Mouse (Mus musculus) midbrain, embryonic 13.5 days (tissue): ENCODE results near the gene Gm14214. TPM values are rescaled to one million over a fixed set of nuclear protein-coding genes. Genes with fewer than 3 reads are reported as not detected.

Source experiments
- ATAC-seq: fragments of 200-750 bp; cut with Nextera tagmentation; 2 replicates; pipeline ENCODE4 v1.8.0; 2017; ENCODE audit warnings: mild to moderate bottlenecking, moderate TSS enrichment, moderate library complexity
- H3K27ac ChIP-seq: fragments of 300-500 bp; sonication (generic); 2 replicates; pipeline ENCODE4 v1.5.1; 2015; ENCODE audit warnings: inconsistent platforms, mild to moderate bottlenecking, moderate library complexity
- H3K27me3 ChIP-seq: fragments of 300-500 bp; sonication (generic); 2 replicates; pipeline ENCODE4 v1.6.1; 2015; ENCODE audit warnings: mild to moderate bottlenecking, inconsistent platforms
- H3K36me3 ChIP-seq: fragments of 300-500 bp; sonication (generic); 2 replicates; pipeline ENCODE4 v1.6.1; 2015; ENCODE audit warnings: mild to moderate bottlenecking, inconsistent platforms
- H3K4me1 ChIP-seq: fragments of 300-500 bp; sonication (generic); replicated peaks from 2 replicates; pipeline ENCODE4 v1.6.1; 2015; ENCODE audit warnings: inconsistent platforms
- H3K4me2 ChIP-seq: fragments of 300-500 bp; sonication (generic); replicated peaks from 2 replicates; pipeline ENCODE4 v1.6.1; 2015; ENCODE audit warnings: moderate library complexity, mild to moderate bottlenecking, inconsistent platforms
- H3K4me3 ChIP-seq: fragments of 300-500 bp; sonication (generic); replicated peaks from 2 replicates; pipeline ENCODE4 v1.5.1; 2015; ENCODE audit warnings: mild to moderate bottlenecking, inconsistent platforms
- H3K9ac ChIP-seq: fragments of 300-500 bp; sonication (generic); replicated peaks from 2 replicates; pipeline ENCODE4 v1.6.1; 2015; ENCODE audit warnings: mild to moderate bottlenecking, inconsistent platforms
- H3K9me3 ChIP-seq: fragments of 300-500 bp; sonication (generic); 2 replicates; pipeline ENCODE4 v1.6.1; 2016; ENCODE audit warnings: mild to moderate bottlenecking, inconsistent platforms
- WGBS: fragments of 180-500 bp; shearing (Covaris S2); methylation state at CpG from one replicate; pipeline ENCODE4 v1.1.7; 2015; 5-methylcytosine and 5-hydroxymethylcytosine counted together
- polyA plus RNA-seq: library from polyadenylated mRNA; unstranded; fragments of >200 nt; fragmentation: Nextera tagmentation; extraction: Ambion mirVana; gene quantifications from 2 replicates; pipeline ENCODE4 v1.2.1, GENCODE M21; 2015

Gene Gm14214
- polyA plus RNA-seq, 1 experiment from 2014 or later = not detected

- no peaks in the 10 kb centered on the region for H3K27me3 ChIP-seq
- H3K4me1 ChIP-seq = no peaks in the 10 kb centered on the region
- ATAC-seq = no peak
- no peaks in the 10 kb centered on the region for H3K9me3 ChIP-seq
- no peak overlapping the region for H3K4me3 ChIP-seq
- H3K9ac ChIP-seq = no peak overlapping the region
- H3K27ac ChIP-seq = no peak overlapping the region
- no peak overlapping the region for H3K4me2 ChIP-seq
- no peaks in the 10 kb centered on the region for H3K36me3 ChIP-seq
- WGBS = 83% methylated on average over 8 of the region's 8 CpGs
Observed at GRCm38 (mm10) chr2:154771604-154772003, 1.8 kb upstream of the Gm14214 start.

DNA sequence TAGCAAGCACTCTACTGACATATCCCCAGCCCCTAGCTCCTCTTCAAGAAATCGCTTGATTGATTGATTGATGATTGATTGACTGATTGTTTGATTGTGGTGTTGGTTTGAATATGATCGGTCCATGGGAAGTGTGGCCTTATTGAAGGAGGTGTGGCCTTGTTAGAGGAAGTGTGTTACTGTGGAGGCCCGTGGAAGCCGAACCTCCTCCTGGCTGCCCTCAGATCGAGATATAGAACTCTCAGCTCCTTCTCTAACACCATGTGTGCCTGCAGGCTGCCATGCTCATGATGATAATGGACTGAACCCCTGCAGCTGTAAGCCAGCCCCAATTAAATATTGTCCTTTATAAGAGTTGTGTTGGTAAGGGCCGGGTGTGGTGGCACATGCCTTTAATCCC is 2.8 kb downstream of the Gm14214 start:
- Histone ChIP-seq H3K27ac (no peak overlapping the region), H3K4me1 (no peaks in the 10 kb centered on the region), H3K9me3 (no peaks in the 10 kb centered on the region), H3K9ac (no peak overlapping the region), H3K36me3 (no peaks in the 10 kb centered on the region), H3K4me2 (no peak overlapping the region), H3K4me3 (no peak overlapping the region), H3K27me3 (no peaks in the 10 kb centered on the region)
- WGBS = 94% methylated on average over 6 of the region's 6 CpGs
- no peak for ATAC-seq

- ATAC-seq = no peak
- H3K4me1 ChIP-seq = no peaks in the 10 kb centered on the region
- H3K9me3 ChIP-seq = no peaks in the 10 kb centered on the region
- H3K27me3 ChIP-seq = no peaks in the 10 kb centered on the region
- H3K4me3 ChIP-seq = no peak overlapping the region
- no peaks in the 10 kb centered on the region for H3K36me3 ChIP-seq
- WGBS = 84% methylated on average over 8 of the region's 8 CpGs
- no peak overlapping the region for H3K27ac ChIP-seq
- H3K9ac ChIP-seq = no peak overlapping the region
- H3K4me2 ChIP-seq = no peak overlapping the region
Observed at GRCm38 (mm10) chr2:154765554-154766008, 4.2 kb downstream of the Gm14214 start.

- Histone ChIP-seq H3K4me3 (no peak overlapping the region), H3K27me3 (no peaks in the 10 kb centered on the region), H3K4me2 (no peak overlapping the region), H3K9me3 (no peaks in the 10 kb centered on the region), H3K36me3 (no peaks in the 10 kb centered on the region), H3K9ac (no peak overlapping the region), H3K27ac (no peak overlapping the region), H3K4me1 (no peaks in the 10 kb centered on the region)
- ATAC-seq = no peak
- WGBS = 83% methylated on average over 9 of the region's 9 CpGs
Observed at GRCm38 (mm10) chr2:154764828-154765497, 4.9 kb downstream of the Gm14214 start.

GRCm38 (mm10) chr2:154763226-154763625 is 6.6 kb downstream of the Gm14214 start:
- no peak for ATAC-seq
- H3K36me3 ChIP-seq = no peaks in the 10 kb centered on the region
- no peak overlapping the region for H3K27ac ChIP-seq
- H3K9me3 ChIP-seq = no peaks in the 10 kb centered on the region
- H3K4me1 ChIP-seq = no peaks in the 10 kb centered on the region
- 85% methylated on average over 3 of the region's 3 CpGs for WGBS
- H3K4me3 ChIP-seq = no peak overlapping the region
- H3K9ac ChIP-seq = no peak overlapping the region
- H3K4me2 ChIP-seq = no peak overlapping the region
- H3K27me3 ChIP-seq = no peaks in the 10 kb centered on the region

DNA sequence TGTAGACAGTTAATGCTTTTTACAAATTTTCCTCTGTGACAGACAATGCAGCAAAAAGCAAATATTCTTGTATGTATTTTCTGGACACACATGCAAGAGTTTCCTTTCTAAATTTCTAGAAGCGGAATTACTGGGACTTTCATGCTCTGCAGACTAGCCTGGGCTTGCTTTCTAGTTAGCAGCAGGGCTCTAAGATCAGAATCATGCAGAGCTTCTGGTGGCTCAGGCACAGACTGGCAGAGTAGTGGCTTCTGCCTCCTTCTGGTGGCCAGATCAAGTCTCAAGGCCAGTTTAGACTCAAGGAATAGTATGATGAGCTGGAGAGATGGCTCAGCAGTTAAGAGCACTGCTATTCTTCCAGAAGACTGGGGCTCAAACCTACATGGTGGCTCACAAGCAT is 11.4 kb downstream of the Gm14214 start:
- 89% methylated on average over 1 of the region's 1 CpGs for WGBS
- ATAC-seq = no peak

DNA sequence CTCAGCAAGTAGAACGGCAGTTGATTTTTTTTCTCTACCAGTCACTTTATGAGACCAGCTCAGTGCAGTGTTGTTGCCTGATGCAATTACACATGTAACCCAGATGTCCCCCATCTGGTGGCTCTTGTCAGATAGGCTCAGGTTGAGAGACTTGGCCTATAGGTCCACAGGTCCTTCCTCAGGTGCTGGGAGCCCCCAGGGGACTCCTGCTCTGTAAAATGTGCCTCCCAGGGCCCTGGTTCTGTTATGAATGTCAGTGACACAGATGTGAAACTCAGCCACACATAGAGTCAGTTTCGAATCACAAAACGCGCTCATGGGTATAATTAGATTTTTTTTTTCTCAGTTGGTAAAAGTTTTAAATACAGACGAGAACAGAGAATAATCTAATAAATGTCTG is 12.1 kb downstream of the Gm14214 start:
- H3K4me3 ChIP-seq = no peak overlapping the region
- H3K36me3 ChIP-seq = no peaks in the 10 kb centered on the region
- ATAC-seq = no peak
- no peaks in the 10 kb centered on the region for H3K27me3 ChIP-seq
- no peak overlapping the region for H3K4me2 ChIP-seq
- H3K4me1 ChIP-seq = no peaks in the 10 kb centered on the region
- no peak overlapping the region for H3K9ac ChIP-seq
- 92% methylated on average over 5 of the region's 5 CpGs for WGBS
- H3K9me3 ChIP-seq = no peaks in the 10 kb centered on the region
- no peak overlapping the region for H3K27ac ChIP-seq

More for the DNA sequence above, 11.4 kb downstream of the Gm14214 start:
- Histone ChIP-seq H3K4me3 (no peak overlapping the region), H3K4me2 (no peak overlapping the region), H3K4me1 (no peaks in the 10 kb centered on the region), H3K9me3 (no peaks in the 10 kb centered on the region), H3K9ac (no peak overlapping the region), H3K36me3 (no peaks in the 10 kb centered on the region), H3K27me3 (no peaks in the 10 kb centered on the region), H3K27ac (no peak overlapping the region)

GRCm38 (mm10) chr2:154755791-154756190 is 14.0 kb downstream of the Gm14214 start:
- no peak overlapping the region for H3K4me2 ChIP-seq
- no peaks in the 10 kb centered on the region for H3K27me3 ChIP-seq
- 0 out of 2 replicates have a peak, but pooled peaks cover 5% of the 10 kb centered on the region for H3K4me1 ChIP-seq
- no peak overlapping the region for H3K27ac ChIP-seq
- H3K9ac ChIP-seq = no peak overlapping the region
- ATAC-seq = no peak
- WGBS = 56% methylated on average over 6 of the region's 6 CpGs
- no peak overlapping the region for H3K4me3 ChIP-seq
- H3K9me3 ChIP-seq = no peaks in the 10 kb centered on the region
- no peaks in the 10 kb centered on the region for H3K36me3 ChIP-seq

GRCm38 (mm10) chr2:154754068-154754560 is 15.7 kb downstream of the Gm14214 start:
- WGBS = 93% methylated on average over 2 of the region's 2 CpGs
- peaks cover 16% of the 10 kb centered on the region for H3K4me1 ChIP-seq
- no peak overlapping the region for H3K4me2 ChIP-seq
- H3K36me3 ChIP-seq = no peaks in the 10 kb centered on the region
- no peak overlapping the region for H3K4me3 ChIP-seq
- H3K27ac ChIP-seq = no peak overlapping the region
- ATAC-seq = no peak
- no peak overlapping the region for H3K9ac ChIP-seq
- H3K27me3 ChIP-seq = no peaks in the 10 kb centered on the region
- no peaks in the 10 kb centered on the region for H3K9me3 ChIP-seq

GRCm38 (mm10) chr2:154751924-154752323 is 17.9 kb downstream of the Gm14214 start:
- H3K4me3 ChIP-seq = no peak overlapping the region
- no peak overlapping the region for H3K4me2 ChIP-seq
- WGBS = 51% methylated on average over 8 of the region's 8 CpGs
- H3K27me3 ChIP-seq = no peaks in the 10 kb centered on the region
- H3K9ac ChIP-seq = no peak overlapping the region
- no peaks in the 10 kb centered on the region for H3K9me3 ChIP-seq
- no peak for ATAC-seq
- no peaks in the 10 kb centered on the region for H3K36me3 ChIP-seq
- peaks cover 20% of the 10 kb centered on the region for H3K4me1 ChIP-seq
- H3K27ac ChIP-seq = no peak overlapping the region

DNA sequence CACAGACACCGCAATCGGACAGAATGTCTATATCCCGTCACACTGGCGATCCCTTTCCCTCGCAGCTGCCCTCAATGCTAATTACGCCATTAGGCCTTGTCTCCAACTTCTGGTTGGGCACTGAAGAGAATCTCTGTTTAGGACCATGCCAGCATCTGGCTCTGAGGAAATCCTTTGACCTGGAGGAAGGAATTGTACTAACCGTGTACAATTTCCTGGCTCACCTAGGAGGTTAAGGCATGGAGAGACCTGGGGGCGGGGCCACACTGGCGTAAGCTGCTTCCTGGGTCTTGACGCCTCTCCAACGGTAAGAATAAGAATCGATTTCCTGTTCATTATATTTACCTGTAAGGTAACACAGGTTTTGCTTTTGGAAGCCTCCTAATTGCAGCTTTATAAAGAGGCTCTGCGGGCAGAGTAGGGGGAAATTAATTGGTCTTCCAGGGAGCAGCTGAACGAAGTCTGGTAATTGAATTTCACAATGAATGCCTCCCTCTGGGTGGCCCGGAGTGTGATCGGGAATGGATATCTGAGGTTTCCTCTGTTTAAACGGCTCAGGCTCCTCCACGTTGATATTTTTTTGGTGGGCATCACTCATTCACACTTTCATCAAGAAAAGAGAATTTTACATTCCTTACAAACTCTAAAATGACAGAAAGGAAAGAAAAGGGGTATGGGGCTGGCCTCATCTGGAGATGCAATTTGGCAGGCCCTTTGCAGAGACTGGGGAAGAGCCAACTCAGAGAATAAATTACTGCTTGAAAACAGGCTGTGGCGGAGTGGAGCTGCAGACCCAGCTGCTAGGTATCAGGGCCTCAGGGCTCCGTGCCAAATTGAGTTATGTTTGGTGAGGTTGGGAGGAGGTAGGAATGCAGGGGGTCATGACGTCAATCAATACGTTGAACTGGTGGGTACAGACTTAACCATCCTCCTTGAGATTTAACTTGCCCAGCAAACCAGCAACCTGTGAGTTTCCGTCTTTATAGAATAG is 20.5 kb downstream of the Gm14214 start:
- peak; percentile 69 for ATAC-seq
- Histone ChIP-seq H3K27ac (peak overlapping the region; percentile 67), H3K27me3 (no peaks in the 10 kb centered on the region), H3K9ac (no peak overlapping the region), H3K4me3 (no peak overlapping the region), H3K36me3 (no peaks in the 10 kb centered on the region), H3K9me3 (no peaks in the 10 kb centered on the region), H3K4me2 (peak overlapping the region; percentile 5; the same call in 1 of the 2 replicates), H3K4me1 (peaks cover 20% of the 10 kb centered on the region)
- WGBS = 54% methylated on average over 23 of the region's 23 CpGs

GRCm38 (mm10) chr2:154748383-154748782 is 21.4 kb downstream of the Gm14214 start:
- no peak for ATAC-seq
- Histone ChIP-seq H3K27me3 (no peaks in the 10 kb centered on the region), H3K27ac (no peak overlapping the region), H3K9ac (no peak overlapping the region), H3K4me3 (no peak overlapping the region), H3K4me2 (no peak overlapping the region), H3K4me1 (peaks cover 20% of the 10 kb centered on the region), H3K36me3 (no peaks in the 10 kb centered on the region), H3K9me3 (no peaks in the 10 kb centered on the region)
- 89% methylated on average over 2 of the region's 2 CpGs for WGBS
